Mouse (Mus musculus) C2C12 (cell line): ENCODE measurements around the gene Acot4.

ENCODE experiments used
- CTCF ChIP-seq: IDR thresholded peaks from one replicate; pipeline ENCODE4 v1.5.1; 2011; ENCODE audit not compliant: control insufficient read depth, insufficient read depth, insufficient read length
- MYOD1 ChIP-seq: IDR thresholded peaks from one replicate; pipeline ENCODE4 v1.6.1; 2011; ENCODE audit warnings: low read depth; ENCODE audit not compliant: control insufficient read depth, insufficient read length
- USF1 ChIP-seq: IDR thresholded peaks from one replicate; pipeline ENCODE4 v1.6.1; 2011; ENCODE audit warnings: low read depth, mild to moderate bottlenecking, control low read depth, moderate library complexity

DNA sequence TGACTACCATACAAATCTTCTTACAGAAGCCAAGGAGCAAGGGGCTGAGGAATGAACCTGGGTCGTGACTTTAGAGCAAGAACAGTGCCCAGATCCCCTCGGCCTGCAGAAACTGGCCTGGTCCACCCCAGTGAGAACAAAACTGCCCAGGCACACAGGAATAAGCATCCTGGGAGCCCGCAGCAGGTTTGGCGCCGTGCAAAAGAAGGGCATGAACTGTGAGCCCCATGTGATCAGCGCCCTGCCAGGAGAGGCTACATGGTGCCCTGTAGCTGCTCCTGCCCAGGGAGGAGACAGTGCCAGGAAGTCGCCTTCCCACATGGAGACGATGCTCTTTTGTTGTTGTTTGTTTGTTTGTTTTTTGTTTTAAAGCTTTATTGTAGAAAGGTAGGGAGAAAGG lies 26.4 kb downstream of the Acot4 start:
- TF ChIP-seq CTCF, result no peak
- TF ChIP-seq MYOD1, result no peak
- TF ChIP-seq USF1, result no peak
